Mouse (Mus musculus): ENCODE data around the gene Tmem119. TPM values are rescaled to one million over a fixed set of nuclear protein-coding genes. Genes with fewer than 3 reads are reported as not detected.

Gene Tmem119
- polyA plus RNA-seq, 1 experiment from 2014 or later: 107 TPM

DNA sequence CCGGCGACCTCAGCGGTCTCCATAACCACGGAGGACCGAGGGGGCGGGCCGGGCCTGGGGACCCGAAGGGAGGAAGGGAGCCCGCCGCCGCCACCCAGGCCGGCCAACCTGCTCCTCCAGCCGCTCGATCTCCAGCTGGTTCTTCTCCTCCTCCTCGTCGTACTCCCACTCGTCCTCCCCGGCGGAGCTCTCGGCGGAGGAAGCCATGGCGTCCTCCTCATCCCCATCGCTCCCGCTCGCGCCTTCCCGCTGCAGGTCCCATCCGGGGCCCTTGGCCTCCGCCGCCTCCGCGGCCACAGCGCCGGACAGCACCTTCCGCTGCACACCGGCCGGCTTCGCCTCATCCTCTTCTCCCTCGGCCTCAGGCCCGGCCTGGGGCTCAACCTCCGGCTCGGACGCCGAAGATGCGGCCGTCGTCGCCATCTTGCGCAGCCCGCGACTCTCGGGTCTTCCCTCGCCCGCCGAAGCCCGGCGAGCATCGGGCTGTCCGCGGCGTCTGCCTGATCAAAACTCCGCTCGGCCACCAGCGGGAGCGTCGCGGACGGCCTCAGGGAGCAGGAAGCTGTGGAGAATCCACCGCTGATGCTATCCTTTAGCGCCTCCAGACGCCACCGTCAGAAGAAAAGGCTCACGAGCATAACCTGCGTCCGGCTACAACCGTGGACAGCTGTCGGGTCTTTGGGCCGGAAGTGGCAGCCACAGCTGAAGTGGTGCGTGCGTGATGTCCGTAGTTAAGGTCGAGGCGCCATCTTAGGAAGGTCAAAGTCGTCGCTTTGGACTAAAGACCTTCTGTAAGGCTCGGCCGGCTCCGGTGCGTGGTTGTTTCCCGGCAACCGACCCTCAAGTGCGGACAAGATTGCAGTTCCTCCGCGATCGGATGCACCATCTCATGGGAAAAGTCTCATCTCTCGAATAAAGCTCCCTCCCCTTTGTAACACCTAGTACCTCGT lies 28.8 kb downstream of the Tmem119 start:
- TF ChIP-seq CTCF (IDR thresholded peaks at IDR 0.05): 0 out of 2 replicates have a peak, but pooled peaks have one; percentile 7
- TF ChIP-seq EP300 (IDR thresholded peaks at IDR 0.05): peak; percentile 77
- Histone ChIP-seq H3K9me3 (ENCODE audit: low read length) (no peaks in the 10 kb centered on the region), H3K4me2 (replicated peaks; ENCODE audit: low read depth, low read length) (peak overlapping the region; percentile 85), H3K27me3 (replicated peaks; ENCODE audit: insufficient read depth, low read length) (no peaks in the 10 kb centered on the region), H3K9ac (replicated peaks; ENCODE audit: low read depth) (peak overlapping the region; percentile 80), H3K4me3 (ENCODE audit: low read depth, low read length) (peak overlapping the region; percentile 86), H3K27ac (ENCODE audit: low read length) (peak overlapping the region; percentile 95), H3K4me1 (ENCODE audit: insufficient read depth, low read depth, low read length) (0 out of 2 replicates have a peak, but pooled peaks cover 2% of the 10 kb centered on the region), H3K36me3 (ENCODE audit: insufficient read depth, low read length) (peaks cover 8% of the 10 kb centered on the region; the same call in 1 of the 2 replicates)
- peak; percentile 85 for ATAC-seq
- peak; percentile 97 for DNase-seq (ENCODE audit: low spot score)
- WGBS: 3% methylated on average over 89 of the region's 97 CpGs

- WGBS: 85% methylated on average over 8 of the region's 8 CpGs
- no peaks in the 10 kb centered on the region for H3K9me3 ChIP-seq (ENCODE audit: low read length)
- TF ChIP-seq EP300 (IDR thresholded peaks at IDR 0.05): no peak
- TF ChIP-seq CTCF (IDR thresholded peaks at IDR 0.05): no peak
- DNase-seq (ENCODE audit: low spot score) (no peak), ATAC-seq (no peak)
- no peaks in the 10 kb centered on the region for H3K36me3 ChIP-seq (ENCODE audit: insufficient read depth, low read length)
- H3K4me2 ChIP-seq (replicated peaks; ENCODE audit: low read depth, low read length): no peak overlapping the region
- H3K4me1 ChIP-seq (ENCODE audit: insufficient read depth, low read depth, low read length): 0 out of 2 replicates have a peak, but pooled peaks cover under 1% of the 10 kb centered on the region
- no peak overlapping the region for H3K9ac ChIP-seq (replicated peaks; ENCODE audit: low read depth)
- H3K27ac ChIP-seq (ENCODE audit: low read length): no peak overlapping the region
- no peak overlapping the region for H3K4me3 ChIP-seq (ENCODE audit: low read depth, low read length)
- no peaks in the 10 kb centered on the region for H3K27me3 ChIP-seq (replicated peaks; ENCODE audit: insufficient read depth, low read length)
These were observed 31.5 kb downstream of the Tmem119 start for GRCm38 (mm10) chr5:113768806-113769205.

- WGBS: 75% methylated on average over 13 of the region's 13 CpGs
- H3K36me3 ChIP-seq (ENCODE audit: insufficient read depth, low read length): peaks cover 4% of the 10 kb centered on the region; the same call in 1 of the 2 replicates
- H3K4me2 ChIP-seq (replicated peaks; ENCODE audit: low read depth, low read length): no peak overlapping the region
- ATAC-seq: peak; percentile 78
- 0 out of 2 replicates have a peak overlapping the region, but pooled peaks have one; percentile 14 for H3K27ac ChIP-seq (ENCODE audit: low read length)
- H3K9me3 ChIP-seq (ENCODE audit: low read length): no peaks in the 10 kb centered on the region
- TF ChIP-seq CTCF (IDR thresholded peaks at IDR 0.05) (no peak), EP300 (IDR thresholded peaks at IDR 0.05) (no peak)
- no peaks in the 10 kb centered on the region for H3K4me1 ChIP-seq (ENCODE audit: insufficient read depth, low read depth, low read length)
- no peak overlapping the region for H3K9ac ChIP-seq (replicated peaks; ENCODE audit: low read depth)
- H3K4me3 ChIP-seq (ENCODE audit: low read depth, low read length): no peak overlapping the region
- no peaks in the 10 kb centered on the region for H3K27me3 ChIP-seq (replicated peaks; ENCODE audit: insufficient read depth, low read length)
- DNase-seq (ENCODE audit: low spot score): no peak
These were observed 34.4 kb downstream of the Tmem119 start for GRCm38 (mm10) chr5:113765641-113766526.

DNA sequence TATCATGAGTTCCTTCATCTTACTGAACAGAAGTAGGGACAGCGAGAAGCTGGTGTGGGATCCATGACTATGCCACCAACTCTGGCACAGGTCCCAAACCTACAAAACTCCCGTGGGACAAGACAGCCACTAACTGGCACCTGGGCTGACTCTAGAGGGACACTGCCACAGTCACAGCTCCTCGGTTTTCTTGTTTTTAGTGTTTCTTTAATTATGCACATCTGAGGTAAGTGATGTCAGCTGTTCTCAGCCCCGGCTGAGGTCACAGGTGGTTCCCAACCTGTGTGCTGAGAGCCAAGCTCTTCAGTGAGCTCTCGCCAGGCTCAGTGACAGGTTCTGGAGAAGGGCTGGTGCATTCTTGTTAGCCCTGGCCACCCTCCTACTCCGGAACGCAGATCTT lies 35.9 kb downstream of the Tmem119 start:
- DNase-seq (ENCODE audit: low spot score) (no peak), ATAC-seq (no peak)
- H3K36me3 ChIP-seq (ENCODE audit: insufficient read depth, low read length): peaks cover 10% of the 10 kb centered on the region; the same call in 1 of the 2 replicates
- no peak overlapping the region for H3K9ac ChIP-seq (replicated peaks; ENCODE audit: low read depth)
- no peaks in the 10 kb centered on the region for H3K9me3 ChIP-seq (ENCODE audit: low read length)
- 90% methylated on average over 7 of the region's 7 CpGs for WGBS
- no peaks in the 10 kb centered on the region for H3K4me1 ChIP-seq (ENCODE audit: insufficient read depth, low read depth, low read length)
- no peak overlapping the region for H3K4me3 ChIP-seq (ENCODE audit: low read depth, low read length)
- TF ChIP-seq CTCF (IDR thresholded peaks at IDR 0.05) (no peak), EP300 (IDR thresholded peaks at IDR 0.05) (no peak)
- H3K27me3 ChIP-seq (replicated peaks; ENCODE audit: insufficient read depth, low read length): no peaks in the 10 kb centered on the region
- no peak overlapping the region for H3K4me2 ChIP-seq (replicated peaks; ENCODE audit: low read depth, low read length)
- H3K27ac ChIP-seq (ENCODE audit: low read length): no peak overlapping the region

GRCm38 (mm10) chr5:113761585-113761984 lies 38.7 kb downstream of the Tmem119 start:
- 93% methylated on average over 2 of the region's 2 CpGs for WGBS
- Histone ChIP-seq H3K9ac (replicated peaks; ENCODE audit: low read depth) (no peak overlapping the region), H3K27ac (ENCODE audit: low read length) (no peak overlapping the region), H3K9me3 (ENCODE audit: low read length) (no peaks in the 10 kb centered on the region), H3K4me1 (ENCODE audit: insufficient read depth, low read depth, low read length) (no peaks in the 10 kb centered on the region), H3K27me3 (replicated peaks; ENCODE audit: insufficient read depth, low read length) (no peaks in the 10 kb centered on the region), H3K4me3 (ENCODE audit: low read depth, low read length) (no peak overlapping the region), H3K36me3 (ENCODE audit: insufficient read depth, low read length) (peaks cover 29% of the 10 kb centered on the region; the same call in 1 of the 2 replicates), H3K4me2 (replicated peaks; ENCODE audit: low read depth, low read length) (no peak overlapping the region)
- no peak for ATAC-seq
- no peak for DNase-seq (ENCODE audit: low spot score)
- TF ChIP-seq EP300 (IDR thresholded peaks at IDR 0.05): no peak
- no peak for TF ChIP-seq CTCF (IDR thresholded peaks at IDR 0.05)
